Mouse (Mus musculus): Measurements from ENCODE around the gene Irs3. TPM values are rescaled to one million over a fixed set of nuclear protein-coding genes. Genes with fewer than 3 reads are reported as not detected.

The Irs3 gene
- polyA plus RNA-seq, 1 experiment from 2014 or later = 0.18 TPM

DNA sequence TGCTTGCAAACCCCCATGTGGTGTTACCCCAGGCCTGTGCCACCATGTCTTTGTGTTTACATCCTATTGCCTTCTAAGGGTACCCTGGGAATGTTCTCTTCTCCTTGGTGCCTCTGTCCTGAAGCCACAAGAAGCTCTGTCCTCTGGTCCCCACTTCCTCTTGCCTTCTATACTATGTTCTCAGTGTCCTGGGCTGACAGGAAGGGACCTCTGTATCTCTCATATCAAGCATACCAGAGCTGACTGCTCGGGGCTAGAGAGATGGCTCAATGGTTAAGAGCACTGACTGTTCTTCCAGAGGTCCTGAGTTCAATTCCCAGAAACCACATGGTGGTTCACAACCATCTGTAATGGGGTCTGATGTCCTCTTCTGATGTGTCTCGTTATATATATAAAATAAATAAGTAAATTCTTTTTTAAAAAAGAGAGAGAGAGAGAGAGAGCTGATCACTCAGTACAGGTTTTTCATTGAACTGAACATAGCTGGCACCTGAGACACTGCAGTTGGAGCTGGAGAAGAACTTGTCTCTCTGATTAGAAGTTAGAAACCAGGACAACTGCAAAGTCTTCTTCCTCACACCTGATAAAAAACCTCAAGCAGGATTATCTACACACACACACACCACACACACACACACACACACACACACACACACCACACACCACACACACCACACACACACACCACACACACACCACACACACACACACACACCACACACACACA, 47.3 kb downstream of the Irs3 start:
- no peaks in the 10 kb centered on the region for H3K9me3 ChIP-seq
- H3K4me2 ChIP-seq (replicated peaks) = no peak overlapping the region
- no peak for ATAC-seq (ENCODE audit: insufficient number of reproducible peaks, insufficient read depth, low FRiP score, low TSS enrichment)
- H3K27ac ChIP-seq = no peak overlapping the region
- H3K36me3 ChIP-seq = peaks cover 9% of the 10 kb centered on the region
- no peak overlapping the region for H3K9ac ChIP-seq
- 79% methylated on average over 2 of the region's 2 CpGs for WGBS
- H3K4me3 ChIP-seq = no peak overlapping the region
- H3K27me3 ChIP-seq = no peaks in the 10 kb centered on the region
- H3K4me1 ChIP-seq = peaks cover 23% of the 10 kb centered on the region

DNA sequence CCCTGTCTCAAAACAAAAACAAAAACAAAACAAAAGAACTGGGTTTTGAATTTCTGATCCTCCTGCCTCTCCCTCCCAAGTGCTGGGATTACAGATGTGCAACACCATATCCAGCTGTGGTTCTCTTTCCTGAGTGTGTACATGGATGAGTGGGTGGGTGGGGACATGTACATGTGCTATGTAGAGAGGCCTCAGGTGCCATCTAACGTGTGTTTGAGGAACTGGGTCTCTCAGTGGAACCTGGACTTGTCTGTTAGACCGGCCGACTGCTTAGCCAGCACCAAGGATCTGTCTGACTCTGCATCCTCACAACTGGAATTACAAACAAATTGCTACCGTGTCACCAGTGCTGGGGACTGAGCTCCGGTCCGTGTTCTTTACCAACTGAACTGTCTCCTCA, 47.9 kb downstream of the Irs3 start:
- H3K9me3 ChIP-seq = no peaks in the 10 kb centered on the region
- 93% methylated on average over 6 of the region's 6 CpGs for WGBS
- no peak overlapping the region for H3K4me2 ChIP-seq (replicated peaks)
- no peaks in the 10 kb centered on the region for H3K27me3 ChIP-seq
- H3K27ac ChIP-seq = no peak overlapping the region
- H3K4me1 ChIP-seq = peaks cover 17% of the 10 kb centered on the region
- H3K4me3 ChIP-seq = no peak overlapping the region
- ATAC-seq (ENCODE audit: insufficient number of reproducible peaks, insufficient read depth, low FRiP score, low TSS enrichment) = no peak
- peaks cover 9% of the 10 kb centered on the region for H3K36me3 ChIP-seq
- H3K9ac ChIP-seq = no peak overlapping the region

DNA sequence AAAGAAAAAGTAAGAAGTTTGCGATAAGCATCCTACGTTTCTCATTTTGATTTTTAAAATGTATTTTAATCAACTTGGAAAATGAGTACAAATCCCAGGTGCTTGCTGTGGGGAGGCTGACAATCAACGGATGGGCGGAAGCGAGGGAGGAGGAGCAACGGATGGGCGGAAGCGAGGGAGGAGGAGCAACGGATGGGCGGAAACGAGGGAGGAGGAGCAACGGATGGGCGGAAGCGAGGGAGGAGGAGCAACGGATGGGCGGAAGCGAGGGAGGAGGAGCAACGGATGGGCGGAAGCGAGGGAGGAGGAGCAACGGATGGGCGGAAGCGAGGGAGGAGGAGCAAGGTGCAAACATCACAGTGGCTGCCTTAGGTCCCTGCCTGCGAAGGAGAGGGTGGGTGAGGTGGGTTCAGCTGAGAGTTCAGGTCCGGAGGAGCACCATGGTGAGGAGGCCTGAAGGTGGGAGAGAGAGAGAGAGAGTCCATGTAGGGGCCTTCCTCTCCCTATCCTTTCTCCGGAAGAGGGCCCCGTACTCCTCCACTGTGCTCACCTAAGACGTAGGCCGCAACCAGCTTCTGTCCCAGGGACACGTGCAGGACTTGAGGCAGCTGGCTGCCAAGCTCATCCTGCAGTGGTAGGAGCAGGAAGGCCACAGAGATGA, 48.8 kb downstream of the Irs3 start:
- WGBS = 24% methylated on average over 28 of the region's 30 CpGs
- no peak overlapping the region for H3K27ac ChIP-seq
- H3K27me3 ChIP-seq = no peaks in the 10 kb centered on the region
- peaks cover 12% of the 10 kb centered on the region for H3K4me1 ChIP-seq
- no peak overlapping the region for H3K9ac ChIP-seq
- H3K4me2 ChIP-seq (replicated peaks) = peak overlapping the region; percentile 16; the same call in 1 of the 2 replicates
- no peaks in the 10 kb centered on the region for H3K9me3 ChIP-seq
- peaks cover 9% of the 10 kb centered on the region for H3K36me3 ChIP-seq
- no peak for ATAC-seq (ENCODE audit: insufficient number of reproducible peaks, insufficient read depth, low FRiP score, low TSS enrichment)
- no peak overlapping the region for H3K4me3 ChIP-seq

GRCm38 (mm10) chr5:137595921-137596320, 49.6 kb downstream of the Irs3 start:
- Histone ChIP-seq H3K4me2 (replicated peaks) (no peak overlapping the region), H3K4me1 (peaks cover 12% of the 10 kb centered on the region), H3K9me3 (no peaks in the 10 kb centered on the region), H3K27me3 (no peaks in the 10 kb centered on the region), H3K36me3 (peaks cover 9% of the 10 kb centered on the region), H3K9ac (no peak overlapping the region), H3K4me3 (no peak overlapping the region), H3K27ac (no peak overlapping the region)
- WGBS = 79% methylated on average over 7 of the region's 7 CpGs
- ATAC-seq (ENCODE audit: insufficient number of reproducible peaks, insufficient read depth, low FRiP score, low TSS enrichment) = no peak

Other genes with a start within 250 kb of the Irs3 start
- 0.17 and 0.28 TPM in 2 replicates for gene Zan, start 168.7 kb downstream of the Irs3 start, polyA plus RNA-seq (2016; fragmentation: Nextera tagmentation; extraction: Ambion mirVana)
- gene Pop7, start 143.2 kb downstream of the Irs3 start, polyA plus RNA-seq (2016; fragmentation: Nextera tagmentation; extraction: Ambion mirVana) = 54.0 and 56.4 TPM in 2 replicates
- 17.4 and 18.1 TPM in 2 replicates for gene Gigyf1, start 127.2 kb downstream of the Irs3 start, polyA plus RNA-seq (2016; fragmentation: Nextera tagmentation; extraction: Ambion mirVana)
- gene Epo, start 112.5 kb downstream of the Irs3 start, polyA plus RNA-seq (2016; fragmentation: Nextera tagmentation; extraction: Ambion mirVana) = 0.34 and 0.47 TPM in 2 replicates
- 382 and 409 TPM in 2 replicates for gene Gnb2, start 112.2 kb downstream of the Irs3 start, polyA plus RNA-seq (2016; fragmentation: Nextera tagmentation; extraction: Ambion mirVana)
- gene Actl6b, start 92.2 kb downstream of the Irs3 start, polyA plus RNA-seq (2016; fragmentation: Nextera tagmentation; extraction: Ambion mirVana) = 6.1 and 9.3 TPM in 2 replicates
- 0.95 and 1.3 TPM in 2 replicates for gene Tfr2, start 75.9 kb downstream of the Irs3 start, polyA plus RNA-seq (2016; fragmentation: Nextera tagmentation; extraction: Ambion mirVana)
- gene Mospd3, start 44.7 kb downstream of the Irs3 start, polyA plus RNA-seq (2016; fragmentation: Nextera tagmentation; extraction: Ambion mirVana) = 28.4 and 28.7 TPM in 2 replicates
- 124 and 128 TPM in 2 replicates for gene Pcolce, start 31.9 kb downstream of the Irs3 start, polyA plus RNA-seq (2016; fragmentation: Nextera tagmentation; extraction: Ambion mirVana)
- 0.22 and 0.36 TPM in 2 replicates for gene Fbxo24, start 16.7 kb downstream of the Irs3 start, polyA plus RNA-seq (2016; fragmentation: Nextera tagmentation; extraction: Ambion mirVana)
- gene Lrch4, start 16.6 kb downstream of the Irs3 start, polyA plus RNA-seq (2016; fragmentation: Nextera tagmentation; extraction: Ambion mirVana) = 30.8 and 34.0 TPM in 2 replicates
- gene Gm20605, start 16.5 kb downstream of the Irs3 start, polyA plus RNA-seq (2016; fragmentation: Nextera tagmentation; extraction: Ambion mirVana) = 9.2 and 11.8 TPM in 2 replicates
- 6.6 and 6.8 TPM in 2 replicates for gene Sap25, start 4.4 kb downstream of the Irs3 start, polyA plus RNA-seq (2016; fragmentation: Nextera tagmentation; extraction: Ambion mirVana)
- gene Agfg2, start 39.0 kb upstream of the Irs3 start, polyA plus RNA-seq (2016; fragmentation: Nextera tagmentation; extraction: Ambion mirVana) = 21.7 and 22.2 TPM in 2 replicates
- gene Nyap1, start 95.9 kb upstream of the Irs3 start, polyA plus RNA-seq (2016; fragmentation: Nextera tagmentation; extraction: Ambion mirVana) = 3.7 and 4.6 TPM in 2 replicates
- gene Tsc22d4, start 100.0 kb upstream of the Irs3 start, polyA plus RNA-seq (2016; fragmentation: Nextera tagmentation; extraction: Ambion mirVana) = 129 and 133 TPM in 2 replicates
- 51.3 and 51.9 TPM in 2 replicates for gene Ppp1r35, start 133.1 kb upstream of the Irs3 start, polyA plus RNA-seq (2016; fragmentation: Nextera tagmentation; extraction: Ambion mirVana)
- gene Mepce, start 141.9 kb upstream of the Irs3 start, polyA plus RNA-seq (2016; fragmentation: Nextera tagmentation; extraction: Ambion mirVana) = 14.5 and 15.8 TPM in 2 replicates
- gene Zcwpw1, start 142.1 kb upstream of the Irs3 start, polyA plus RNA-seq (2016; fragmentation: Nextera tagmentation; extraction: Ambion mirVana) = 38.2 and 39.3 TPM in 2 replicates
- gene Pilra, start 190.6 kb upstream of the Irs3 start, polyA plus RNA-seq (2016; fragmentation: Nextera tagmentation; extraction: Ambion mirVana) = 0.22 and 0.28 TPM in 2 replicates
- gene Pilrb1, start 212.4 kb upstream of the Irs3 start, polyA plus RNA-seq (2016; fragmentation: Nextera tagmentation; extraction: Ambion mirVana) = 0.47 TPM in 1 of 2 replicates, not detected in the other
- gene Pilrb2, start 226.1 kb upstream of the Irs3 start, polyA plus RNA-seq (2016; fragmentation: Nextera tagmentation; extraction: Ambion mirVana) = 0.13 TPM in 1 of 2 replicates, not detected in the other

Data from embryonic facial prominence, embryonic 12.5 days (tissue).